Mouse (Mus musculus) midbrain, postnatal 0 days (tissue): ENCODE measurements around the gene Sp7. TPM values are rescaled to one million over a fixed set of nuclear protein-coding genes. Genes with fewer than 3 reads are reported as not detected.

Experiments
- ATAC-seq: fragments of 200-750 bp; cut with Nextera tagmentation; 2 replicates; pipeline ENCODE4 v1.8.0; 2017; ENCODE audit warnings: moderate number of reproducible peaks, mild to moderate bottlenecking, moderate TSS enrichment, moderate library complexity; ENCODE audit not compliant: low FRiP score
- DNase-seq: peaks from one replicate; pipeline ENCODE4 v3.0.0-alpha.2; 2015; ENCODE audit warnings: low spot score
- H3K27ac ChIP-seq: fragments of 300-500 bp; sonication (generic); 2 replicates; pipeline ENCODE4 v1.5.1; 2014; ENCODE audit warnings: low read depth, mild to moderate bottlenecking, low read length, mixed read lengths
- H3K27me3 ChIP-seq: fragments of 300-500 bp; sonication (generic); 2 replicates; pipeline ENCODE4 v1.6.1; 2014; ENCODE audit warnings: low read length, control low read depth, mixed read lengths; ENCODE audit not compliant: insufficient read depth
- H3K36me3 ChIP-seq: fragments of 300-500 bp; sonication (generic); 2 replicates; pipeline ENCODE4 v1.6.1; 2014; ENCODE audit warnings: low read length, control low read depth, mixed read lengths; ENCODE audit not compliant: insufficient read depth
- H3K4me1 ChIP-seq: fragments of 300-500 bp; sonication (generic); 2 replicates; pipeline ENCODE4 v1.6.1; 2014; ENCODE audit warnings: mild to moderate bottlenecking, control low read depth, antibody characterized with exemption, low read length, mixed read lengths; ENCODE audit not compliant: insufficient read depth
- H3K4me2 ChIP-seq: fragments of 300-500 bp; sonication (generic); 2 replicates; pipeline ENCODE4 v1.6.1; 2014; ENCODE audit warnings: low read depth, mild to moderate bottlenecking, low read length, mixed read lengths; ENCODE audit not compliant: poor library complexity, severe bottlenecking
- H3K4me3 ChIP-seq: fragments of 300-500 bp; sonication (generic); 2 replicates; pipeline ENCODE4 v1.5.1; 2014; ENCODE audit warnings: low read depth, mild to moderate bottlenecking, low read length, moderate library complexity
- H3K9ac ChIP-seq: fragments of 300-500 bp; sonication (generic); replicated peaks from 2 replicates; pipeline ENCODE4 v1.6.1; 2014; ENCODE audit warnings: mild to moderate bottlenecking, low read length, moderate library complexity, mixed read lengths; ENCODE audit not compliant: poor library complexity, severe bottlenecking
- H3K9me3 ChIP-seq: fragments of 300-500 bp; sonication (generic); 2 replicates; pipeline ENCODE4 v1.6.1; 2016; ENCODE audit warnings: low read length, control low read depth
- CTCF ChIP-seq: IDR thresholded peaks from 2 replicates; pipeline ENCODE4 v1.5.1; 2016; ENCODE audit warnings: antibody characterized with exemption, mild to moderate bottlenecking
- WGBS: fragments of 180-500 bp; shearing (Covaris S2); extraction: QIAGEN DNeasy Blood & Tissue Kit; methylation state at CpG from one replicate; pipeline ENCODE4 v1.1.7; 2014; 5-methylcytosine and 5-hydroxymethylcytosine counted together
- polyA plus RNA-seq: library from polyadenylated mRNA; unstranded; fragments of >200 nt; fragmentation: Nextera tagmentation; extraction: Ambion mirVana; gene quantifications from 2 replicates; pipeline ENCODE4 v1.2.1, GENCODE M21; 2015
- total RNA-seq: library from RNA; depleted of rRNA; stranded (reverse); fragments of >200 nt; gene quantifications from 2 replicates; pipeline ENCODE4 v1.2.3, GENCODE M21; 2014

Gene Sp7
- total and polyA plus RNA-seq, 2 experiments from 2014 or later: 0.10 to 0.60 TPM

- peaks cover 18% of the 10 kb centered on the region for H3K36me3 ChIP-seq
- H3K4me1 ChIP-seq: peaks cover 12% of the 10 kb centered on the region; the same call in 1 of the 2 replicates
- peak overlapping the region; percentile 98 for H3K27ac ChIP-seq
- 16% methylated on average over 34 of the region's 34 CpGs for WGBS
- TF ChIP-seq CTCF: peak; percentile 68
- peak overlapping the region; percentile 42 for H3K4me3 ChIP-seq
- H3K9ac ChIP-seq: peak overlapping the region; percentile 65
- no peak for DNase-seq
- no peaks in the 10 kb centered on the region for H3K27me3 ChIP-seq
- ATAC-seq: no peak
- no peaks in the 10 kb centered on the region for H3K9me3 ChIP-seq
- H3K4me2 ChIP-seq: peak overlapping the region; percentile 52
Measured at GRCm38 (mm10) chr15:102404608-102405488, 37.9 kb upstream of the Sp7 start.

GRCm38 (mm10) chr15:102402210-102402609 is 35.2 kb upstream of the Sp7 start:
- Histone ChIP-seq H3K27me3 (no peaks in the 10 kb centered on the region), H3K9ac (no peak overlapping the region), H3K4me2 (no peak overlapping the region), H3K9me3 (no peaks in the 10 kb centered on the region), H3K36me3 (no peaks in the 10 kb centered on the region), H3K4me3 (no peak overlapping the region), H3K27ac (no peak overlapping the region), H3K4me1 (0 out of 2 replicates have a peak, but pooled peaks cover 3% of the 10 kb centered on the region)
- TF ChIP-seq CTCF: no peak
- ATAC-seq (no peak), DNase-seq (no peak)
- WGBS: 98% methylated on average over 3 of the region's 3 CpGs

- ATAC-seq (no peak), DNase-seq (no peak)
- no peak for TF ChIP-seq CTCF
- 81% methylated on average over 2 of the region's 2 CpGs for WGBS
- no peak overlapping the region for H3K9ac ChIP-seq
- H3K27ac ChIP-seq: no peak overlapping the region
- H3K4me1 ChIP-seq: no peaks in the 10 kb centered on the region
- H3K9me3 ChIP-seq: no peaks in the 10 kb centered on the region
- no peak overlapping the region for H3K4me2 ChIP-seq
- no peak overlapping the region for H3K4me3 ChIP-seq
- no peaks in the 10 kb centered on the region for H3K27me3 ChIP-seq
- no peaks in the 10 kb centered on the region for H3K36me3 ChIP-seq
Measured at GRCm38 (mm10) chr15:102401278-102401677, 34.3 kb upstream of the Sp7 start.

- Histone ChIP-seq H3K9ac (no peak overlapping the region), H3K4me3 (no peak overlapping the region), H3K9me3 (no peaks in the 10 kb centered on the region), H3K36me3 (no peaks in the 10 kb centered on the region), H3K4me1 (no peaks in the 10 kb centered on the region), H3K4me2 (no peak overlapping the region), H3K27ac (no peak overlapping the region), H3K27me3 (no peaks in the 10 kb centered on the region)
- no peak for ATAC-seq
- no peak for DNase-seq
- WGBS: 81% methylated on average over 10 of the region's 10 CpGs
- TF ChIP-seq CTCF: no peak
Measured at GRCm38 (mm10) chr15:102400476-102401045, 33.6 kb upstream of the Sp7 start.

- no peaks in the 10 kb centered on the region for H3K9me3 ChIP-seq
- H3K9ac ChIP-seq: 0 out of 2 replicates have a peak overlapping the region, but pooled peaks have one; percentile 2
- H3K4me3 ChIP-seq: peak overlapping the region; percentile 27; the same call in 1 of the 2 replicates
- H3K4me2 ChIP-seq: peak overlapping the region; percentile 53
- peak overlapping the region; percentile 55; the same call in 1 of the 2 replicates for H3K27ac ChIP-seq
- TF ChIP-seq CTCF: no peak
- DNase-seq (peak; percentile 59), ATAC-seq (no peak)
- 7% methylated on average over 34 of the region's 34 CpGs for WGBS
- no peaks in the 10 kb centered on the region for H3K4me1 ChIP-seq
- H3K36me3 ChIP-seq: no peaks in the 10 kb centered on the region
- no peaks in the 10 kb centered on the region for H3K27me3 ChIP-seq
Measured at GRCm38 (mm10) chr15:102399229-102400221, 32.5 kb upstream of the Sp7 start.
